Mouse (Mus musculus) liver, embryonic 13.5 days (tissue): ENCODE data around the gene Lyst. TPM values are rescaled to one million over a fixed set of nuclear protein-coding genes. Genes with fewer than 3 reads are reported as not detected.
"Not testable (repeated sequence)": the region's sequence is repeated elsewhere in the genome, so short reads cannot be mapped to it uniquely, and the experiment has no call there.

Experiments
- ATAC-seq: fragments of 200-750 bp; cut with Nextera tagmentation; 2 replicates; pipeline ENCODE4 v1.8.0; 2017; ENCODE audit warnings: low read depth, mild to moderate bottlenecking, moderate number of reproducible peaks, moderate library complexity
- DNase-seq: peaks from one replicate; pipeline ENCODE4 v3.0.0; 2022
- H3K27ac ChIP-seq: fragments of 300-500 bp; sonication (generic); 2 replicates; pipeline ENCODE4 v1.5.1; 2015; ENCODE audit warnings: moderate library complexity, mild to moderate bottlenecking, inconsistent platforms
- H3K27me3 ChIP-seq: fragments of 300-500 bp; sonication (generic); 2 replicates; pipeline ENCODE4 v1.6.1; 2015; ENCODE audit warnings: mild to moderate bottlenecking, inconsistent platforms
- H3K36me3 ChIP-seq: fragments of 300-500 bp; sonication (generic); 2 replicates; pipeline ENCODE4 v1.6.1; 2015; ENCODE audit warnings: mild to moderate bottlenecking, inconsistent platforms
- H3K4me1 ChIP-seq: fragments of 300-500 bp; sonication (generic); replicated peaks from 2 replicates; pipeline ENCODE4 v1.6.1; 2015; ENCODE audit warnings: inconsistent platforms
- H3K4me2 ChIP-seq: fragments of 300-500 bp; sonication (generic); 2 replicates; pipeline ENCODE4 v1.6.1; 2015; ENCODE audit warnings: inconsistent platforms, mild to moderate bottlenecking, moderate library complexity
- H3K4me3 ChIP-seq: fragments of 300-500 bp; sonication (generic); replicated peaks from 2 replicates; pipeline ENCODE4 v1.5.1; 2015; ENCODE audit warnings: mild to moderate bottlenecking, inconsistent platforms
- H3K9ac ChIP-seq: fragments of 300-500 bp; sonication (generic); 2 replicates; pipeline ENCODE4 v1.6.1; 2015; ENCODE audit warnings: mild to moderate bottlenecking, inconsistent platforms
- H3K9me3 ChIP-seq: fragments of 300-500 bp; sonication (generic); replicated peaks from 2 replicates; pipeline ENCODE4 v1.6.1; 2016; ENCODE audit warnings: inconsistent platforms
- WGBS: fragments of 180-500 bp; shearing (Covaris S2); methylation state at CpG from one replicate; pipeline ENCODE4 v1.1.7; 2015; ENCODE audit not compliant: insufficient replicate concordance; 5-methylcytosine and 5-hydroxymethylcytosine counted together
- polyA plus RNA-seq: library from polyadenylated mRNA; unstranded; fragments of >200 nt; fragmentation: Nextera tagmentation; extraction: Ambion mirVana; gene quantifications from 2 replicates; pipeline ENCODE4 v1.2.1, GENCODE M21; 2015

Lyst gene
- polyA plus RNA-seq, 1 experiment from 2014 or later: 1.4 TPM

DNA sequence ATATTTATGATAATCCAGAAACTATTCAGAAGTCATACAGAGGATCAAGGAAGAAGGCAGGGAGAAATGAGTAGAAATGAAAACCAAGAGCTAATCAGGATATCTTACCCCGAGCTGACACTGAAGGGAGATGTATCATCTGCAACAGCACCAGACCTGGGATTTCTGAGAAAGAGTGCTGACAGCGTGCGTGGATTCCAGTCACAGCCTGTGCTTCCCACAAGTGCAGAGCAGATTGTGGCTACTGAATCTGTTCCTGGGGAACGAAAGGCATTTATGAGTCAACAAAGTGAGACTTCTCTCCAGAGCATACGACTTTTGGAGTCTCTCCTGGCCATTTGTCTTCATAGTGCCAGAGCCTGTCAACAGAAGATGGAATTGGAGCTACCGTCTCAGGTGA is 47.8 kb downstream of the Lyst start:
- ATAC-seq (no peak), DNase-seq (no peak)
- WGBS: 68% methylated on average over 6 of the region's 6 CpGs
- H3K27me3 ChIP-seq: no peaks in the 10 kb centered on the region
- H3K9me3 ChIP-seq: no peaks in the 10 kb centered on the region
- H3K4me2 ChIP-seq: no peak overlapping the region
- H3K27ac ChIP-seq: no peak overlapping the region
- H3K4me1 ChIP-seq: no peaks in the 10 kb centered on the region
- H3K36me3 ChIP-seq: peaks cover 11% of the 10 kb centered on the region; the same call in 1 of the 2 replicates
- H3K9ac ChIP-seq: no peak overlapping the region
- H3K4me3 ChIP-seq: no peak overlapping the region

DNA sequence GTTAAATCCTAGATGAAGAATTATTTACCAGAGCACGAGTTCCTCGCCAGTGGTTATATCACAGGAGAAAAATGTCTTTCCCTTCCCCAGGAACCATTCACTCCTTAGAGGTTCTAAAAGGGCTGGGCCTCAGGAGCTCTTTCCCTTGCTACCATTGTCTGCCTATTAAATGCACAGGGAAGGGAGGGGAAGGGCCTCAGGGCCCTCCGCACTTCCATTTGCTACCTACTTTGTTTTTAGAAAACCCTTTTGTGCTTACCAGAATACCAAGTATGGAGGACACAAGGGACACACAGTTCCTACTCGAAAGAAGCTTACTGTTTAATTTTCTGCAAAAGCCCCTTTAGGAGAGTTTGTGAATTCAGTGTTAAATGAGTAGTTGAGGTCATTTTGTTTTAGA is 48.5 kb downstream of the Lyst start:
- no peak for ATAC-seq
- DNase-seq: no peak
- 77% methylated on average over 4 of the region's 4 CpGs for WGBS
- peaks cover 11% of the 10 kb centered on the region; the same call in 1 of the 2 replicates for H3K36me3 ChIP-seq
- H3K27ac ChIP-seq: no peak overlapping the region
- H3K9me3 ChIP-seq: no peaks in the 10 kb centered on the region
- H3K9ac ChIP-seq: no peak overlapping the region
- H3K4me1 ChIP-seq: no peaks in the 10 kb centered on the region
- no peak overlapping the region for H3K4me3 ChIP-seq
- H3K27me3 ChIP-seq: no peaks in the 10 kb centered on the region
- no peak overlapping the region for H3K4me2 ChIP-seq

DNA sequence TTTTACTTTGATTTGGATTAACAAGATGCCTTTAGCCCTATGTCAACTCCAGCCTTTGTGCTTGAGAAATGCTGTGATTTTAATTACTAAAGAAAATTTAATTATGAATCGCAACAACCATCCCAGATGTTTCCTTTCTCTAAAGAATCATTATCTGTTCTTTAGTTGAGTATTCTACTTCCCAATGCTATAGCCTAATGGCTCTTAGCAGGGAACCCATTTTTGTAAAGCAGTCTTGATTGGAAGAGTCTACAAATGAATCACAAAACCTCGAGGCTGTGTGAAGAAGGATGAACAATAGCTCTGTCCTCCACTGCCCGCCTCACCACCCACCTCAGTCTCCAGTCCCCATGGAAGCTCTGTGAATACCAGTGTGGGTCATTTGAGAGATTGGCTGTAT is 57.1 kb downstream of the Lyst start:
- H3K4me3 ChIP-seq: no peak overlapping the region
- DNase-seq (no peak), ATAC-seq (no peak)
- H3K36me3 ChIP-seq: peaks cover 4% of the 10 kb centered on the region
- H3K4me1 ChIP-seq: no peaks in the 10 kb centered on the region
- H3K4me2 ChIP-seq: no peak overlapping the region
- 67% methylated on average over 3 of the region's 3 CpGs for WGBS
- no peaks in the 10 kb centered on the region for H3K9me3 ChIP-seq
- no peak overlapping the region for H3K27ac ChIP-seq
- H3K27me3 ChIP-seq: no peaks in the 10 kb centered on the region
- H3K9ac ChIP-seq: no peak overlapping the region

DNA sequence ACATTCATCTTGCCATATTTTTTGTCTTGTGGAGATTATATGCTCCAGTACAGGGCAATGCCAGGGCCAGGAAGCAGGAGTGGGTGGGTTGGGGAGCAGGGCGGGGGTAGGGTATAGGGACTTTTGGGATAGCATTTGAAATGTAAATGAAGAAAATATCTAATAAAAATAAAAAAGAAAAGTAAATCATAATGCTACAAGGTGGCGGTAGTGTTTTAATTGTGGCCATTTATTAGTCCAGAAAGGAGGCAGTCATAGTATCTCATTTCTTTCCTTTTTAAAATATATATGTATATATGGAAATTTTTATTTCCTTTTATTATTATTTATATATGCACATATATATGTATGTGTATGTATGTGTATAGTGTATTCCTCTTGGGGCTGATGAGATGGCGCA is 65.3 kb downstream of the Lyst start:
- Histone ChIP-seq H3K9ac (no peak overlapping the region), H3K27ac (no peak overlapping the region), H3K4me2 (no peak overlapping the region), H3K36me3 (peaks cover 10% of the 10 kb centered on the region), H3K9me3 (no peaks in the 10 kb centered on the region), H3K27me3 (no peaks in the 10 kb centered on the region), H3K4me3 (no peak overlapping the region), H3K4me1 (no peaks in the 10 kb centered on the region)
- no peak for DNase-seq
- ATAC-seq: no peak
- 81% methylated on average over 3 of the region's 3 CpGs for WGBS

DNA sequence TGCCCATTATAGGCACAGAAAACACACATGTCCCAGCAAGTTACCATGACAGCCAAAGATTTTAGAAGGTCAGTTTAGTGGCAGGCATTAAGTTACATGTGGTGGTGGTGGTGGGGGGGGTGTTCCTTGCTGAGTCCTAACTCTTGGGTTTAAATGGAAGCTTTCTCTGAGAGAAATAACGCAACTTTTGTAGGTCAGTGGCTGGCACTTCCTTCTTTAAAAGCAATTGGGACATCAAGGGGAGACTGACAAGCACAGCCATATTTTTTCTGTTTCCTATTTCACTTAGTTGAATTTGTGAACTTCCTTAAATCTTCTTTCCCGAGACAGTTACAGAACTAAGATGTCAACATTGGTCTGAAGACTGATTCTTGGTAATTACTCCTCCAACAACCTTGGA is 75.9 kb downstream of the Lyst start:
- not testable (repeated sequence) for DNase-seq, H3K4me2 ChIP-seq, H3K36me3 ChIP-seq, H3K9me3 ChIP-seq, H3K4me3 ChIP-seq, H3K4me1 ChIP-seq, H3K27me3 ChIP-seq, H3K9ac ChIP-seq, ATAC-seq, H3K27ac ChIP-seq
- 39% methylated on average over 2 of the region's 2 CpGs for WGBS

DNA sequence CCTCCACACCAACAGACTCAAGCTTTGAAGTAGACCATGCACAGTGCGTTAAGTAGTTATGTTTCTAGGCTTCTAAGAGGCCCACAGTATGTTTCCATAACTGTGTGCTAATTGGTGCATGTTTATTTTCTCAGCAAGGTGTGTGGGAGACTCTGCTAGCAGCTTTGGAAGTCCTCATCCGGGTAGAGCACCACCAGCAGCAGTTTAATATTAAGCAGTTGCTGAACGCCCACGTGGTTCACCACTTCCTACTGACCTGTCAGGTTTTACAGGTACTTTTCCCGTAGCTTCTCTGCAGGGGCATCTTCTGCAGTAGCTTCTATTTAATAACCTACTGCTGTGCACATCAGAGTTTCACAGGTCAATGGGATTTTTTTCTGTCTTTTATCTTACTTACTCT is 80.5 kb downstream of the Lyst start:
- H3K4me2 ChIP-seq: no peak overlapping the region
- H3K27me3 ChIP-seq: no peaks in the 10 kb centered on the region
- peaks cover 8% of the 10 kb centered on the region for H3K36me3 ChIP-seq
- no peaks in the 10 kb centered on the region for H3K9me3 ChIP-seq
- H3K9ac ChIP-seq: no peak overlapping the region
- no peak for ATAC-seq
- no peak for DNase-seq
- 54% methylated on average over 5 of the region's 5 CpGs for WGBS
- no peak overlapping the region for H3K4me3 ChIP-seq
- no peaks in the 10 kb centered on the region; the same call in 1 of the 2 replicates for H3K4me1 ChIP-seq
- H3K27ac ChIP-seq: no peak overlapping the region

DNA sequence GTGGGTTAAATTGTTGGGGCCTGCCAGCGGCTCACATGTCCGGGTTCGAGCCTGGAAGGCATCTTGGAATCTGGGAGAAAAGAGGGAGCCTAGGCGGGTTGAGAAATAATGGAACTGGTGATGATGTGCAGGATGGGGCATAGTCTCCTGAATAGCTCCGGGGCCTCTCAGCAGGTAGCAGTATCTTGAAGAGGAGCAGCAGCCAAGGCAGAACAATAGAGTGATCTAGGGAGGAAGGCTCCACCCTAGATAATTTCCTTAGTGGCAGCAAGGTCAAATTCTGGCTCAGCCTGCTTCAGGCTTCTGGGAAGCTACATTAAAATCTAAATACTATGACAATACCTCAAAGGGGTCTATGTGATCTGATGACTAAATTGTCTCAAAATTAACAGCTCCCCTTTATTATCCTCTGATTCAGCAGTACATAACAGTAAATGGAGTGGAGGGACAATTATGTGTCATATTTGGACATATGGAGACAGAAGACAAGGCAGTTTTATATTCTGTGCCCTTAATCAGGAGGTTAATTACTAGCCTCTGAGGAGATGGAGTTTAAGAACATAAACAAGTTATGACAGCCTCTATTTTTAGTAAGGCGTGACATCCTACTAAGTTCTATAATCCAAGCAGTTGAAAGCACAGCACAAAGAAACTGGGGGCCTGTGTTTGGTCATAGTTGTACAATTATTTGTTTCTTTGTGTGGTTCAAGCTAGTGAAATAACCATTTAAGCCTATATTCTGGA is 81.6 kb downstream of the Lyst start:
- 67% methylated on average over 6 of the region's 6 CpGs for WGBS
- H3K9me3 ChIP-seq: no peaks in the 10 kb centered on the region
- no peak for ATAC-seq
- H3K9ac ChIP-seq: no peak overlapping the region
- no peak overlapping the region for H3K4me3 ChIP-seq
- no peak for DNase-seq
- H3K27me3 ChIP-seq: no peaks in the 10 kb centered on the region
- no peaks in the 10 kb centered on the region; the same call in 1 of the 2 replicates for H3K4me1 ChIP-seq
- H3K4me2 ChIP-seq: no peak overlapping the region
- peaks cover 8% of the 10 kb centered on the region for H3K36me3 ChIP-seq
- H3K27ac ChIP-seq: no peak overlapping the region

DNA sequence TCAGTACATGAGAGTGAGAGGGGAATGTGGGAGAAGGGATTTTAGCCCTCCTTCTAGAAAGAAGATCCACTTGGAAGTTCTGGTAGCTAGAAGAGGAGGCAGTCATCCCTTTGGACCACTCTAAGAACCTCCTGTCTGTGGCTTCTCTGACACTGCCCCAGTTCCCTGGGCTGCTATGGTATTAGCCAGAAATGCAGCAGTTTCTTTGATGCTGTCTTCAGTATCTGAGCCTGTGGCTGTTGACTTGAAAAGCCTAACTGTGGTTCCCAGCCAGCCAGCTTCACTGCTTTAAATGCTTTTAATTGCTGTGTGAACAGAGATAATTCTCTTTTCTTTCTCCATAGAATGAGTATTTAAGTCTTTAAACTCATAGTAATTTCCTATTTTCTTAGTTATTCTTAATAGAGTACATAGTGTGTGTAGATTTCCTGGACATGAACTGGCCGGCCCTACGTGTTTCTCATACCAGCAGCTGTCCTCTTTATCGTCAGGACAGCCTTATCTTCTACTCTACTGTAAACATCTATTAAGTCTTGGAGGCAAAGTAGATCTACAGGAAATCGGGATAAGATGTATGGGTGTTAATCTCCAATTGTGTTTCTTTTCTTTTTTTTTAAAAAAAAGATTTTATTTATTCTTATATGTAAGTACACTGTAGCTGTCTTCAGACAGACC is 84.6 kb downstream of the Lyst start:
- WGBS: 74% methylated on average over 4 of the region's 4 CpGs
- no peak overlapping the region for H3K4me2 ChIP-seq
- H3K27ac ChIP-seq: no peak overlapping the region
- DNase-seq (no peak), ATAC-seq (no peak)
- H3K27me3 ChIP-seq: no peaks in the 10 kb centered on the region
- H3K4me3 ChIP-seq: no peak overlapping the region
- peaks cover 13% of the 10 kb centered on the region for H3K36me3 ChIP-seq
- no peaks in the 10 kb centered on the region; the same call in 1 of the 2 replicates for H3K4me1 ChIP-seq
- no peak overlapping the region for H3K9ac ChIP-seq
- no peaks in the 10 kb centered on the region for H3K9me3 ChIP-seq

DNA sequence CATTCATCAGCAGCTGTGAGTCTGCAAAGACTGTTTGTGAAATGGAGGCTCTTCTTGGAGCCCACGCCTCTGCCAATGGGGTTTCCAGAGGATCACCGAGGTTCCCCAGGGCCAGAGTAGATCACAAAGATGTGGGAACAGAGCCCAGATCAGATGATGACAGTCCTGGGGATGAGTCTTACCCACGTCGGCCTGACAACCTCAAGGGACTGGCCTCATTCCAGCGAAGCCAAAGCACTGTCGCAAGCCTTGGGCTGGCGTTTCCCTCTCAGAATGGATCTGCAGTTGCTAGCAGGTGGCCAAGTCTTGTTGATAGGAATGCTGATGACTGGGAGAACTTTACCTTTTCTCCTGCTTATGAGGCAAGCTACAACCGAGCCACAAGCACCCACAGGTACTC is 87.7 kb downstream of the Lyst start:
- H3K4me2 ChIP-seq: no peak overlapping the region
- no peak overlapping the region for H3K9ac ChIP-seq
- DNase-seq (no peak), ATAC-seq (no peak)
- no peaks in the 10 kb centered on the region for H3K9me3 ChIP-seq
- WGBS: 77% methylated on average over 8 of the region's 8 CpGs
- no peak overlapping the region for H3K27ac ChIP-seq
- H3K4me1 ChIP-seq: no peaks in the 10 kb centered on the region
- H3K27me3 ChIP-seq: no peaks in the 10 kb centered on the region
- H3K4me3 ChIP-seq: no peak overlapping the region
- peaks cover 8% of the 10 kb centered on the region for H3K36me3 ChIP-seq

DNA sequence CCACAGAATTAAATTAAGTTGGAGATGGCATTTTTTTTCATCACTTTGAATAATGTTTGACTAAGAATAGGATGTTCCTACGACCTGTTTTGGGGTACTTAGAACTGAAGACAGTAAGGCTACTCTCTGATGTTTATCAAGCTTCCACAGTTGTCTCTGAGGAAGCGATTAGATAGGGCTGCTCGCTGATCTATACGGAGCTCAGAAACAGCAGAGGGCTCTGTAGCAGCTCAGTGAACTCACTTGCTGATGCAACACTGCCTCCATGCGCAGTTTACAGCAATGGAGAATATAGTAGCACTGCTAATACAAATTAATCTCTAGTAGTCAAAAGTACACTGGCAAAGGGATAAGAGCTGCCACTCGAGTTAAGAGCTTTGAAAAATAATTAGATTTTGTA is 91.4 kb downstream of the Lyst start:
- H3K27me3 ChIP-seq: no peaks in the 10 kb centered on the region
- ATAC-seq: no peak
- 42% methylated on average over 6 of the region's 6 CpGs for WGBS
- H3K27ac ChIP-seq: no peak overlapping the region
- H3K9ac ChIP-seq: no peak overlapping the region
- no peaks in the 10 kb centered on the region for H3K9me3 ChIP-seq
- H3K4me2 ChIP-seq: no peak overlapping the region
- no peak overlapping the region for H3K4me3 ChIP-seq
- no peaks in the 10 kb centered on the region for H3K4me1 ChIP-seq
- H3K36me3 ChIP-seq: peaks cover 5% of the 10 kb centered on the region
- DNase-seq: no peak

DNA sequence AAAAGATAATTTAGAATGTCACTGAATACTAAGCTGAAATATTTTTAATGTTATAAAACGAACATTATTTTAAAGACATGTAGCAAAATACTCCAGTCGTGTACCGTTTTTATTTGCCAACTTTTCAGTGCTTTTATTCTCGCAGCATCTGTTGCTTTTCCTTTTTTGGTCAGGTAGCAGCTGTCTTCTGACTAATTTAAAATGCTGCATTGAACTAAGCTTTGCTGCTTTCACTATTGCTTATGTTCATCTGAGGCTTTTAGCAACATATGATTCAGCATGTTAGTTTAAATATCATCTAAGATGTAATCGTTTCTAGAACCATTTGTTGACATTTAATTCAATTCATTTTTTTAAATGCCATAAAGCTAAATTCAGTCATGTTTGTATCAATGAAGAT is 113.3 kb downstream of the Lyst start:
- Histone ChIP-seq H3K9ac (no peak overlapping the region), H3K36me3 (peaks cover 15% of the 10 kb centered on the region), H3K4me2 (no peak overlapping the region), H3K9me3 (no peaks in the 10 kb centered on the region), H3K4me1 (no peaks in the 10 kb centered on the region), H3K27ac (no peak overlapping the region), H3K27me3 (no peaks in the 10 kb centered on the region), H3K4me3 (no peak overlapping the region)
- WGBS: 66% methylated on average over 5 of the region's 5 CpGs
- no peak for ATAC-seq
- no peak for DNase-seq

DNA sequence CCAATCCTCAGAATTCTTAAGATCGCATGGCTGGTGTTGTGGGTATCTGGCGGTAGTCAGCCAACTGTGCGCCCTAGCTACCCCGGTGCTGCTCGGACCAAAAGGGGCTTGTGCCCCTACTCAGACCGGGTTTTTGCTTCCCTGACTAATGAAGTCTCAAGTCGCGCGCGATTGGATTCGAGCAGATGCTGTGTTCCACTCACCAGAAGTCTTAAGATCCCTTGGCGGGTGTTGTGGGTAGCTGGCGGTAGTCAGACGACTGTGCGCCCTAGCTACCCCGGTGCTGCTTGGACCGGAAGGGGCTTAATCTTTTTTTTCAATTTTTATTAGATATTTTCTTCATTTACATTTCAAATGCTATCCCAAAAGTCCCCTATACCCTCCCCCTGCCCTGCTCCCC is 131.2 kb downstream of the Lyst start:
- not testable (repeated sequence) for H3K4me2 ChIP-seq, ATAC-seq, H3K9ac ChIP-seq, H3K4me3 ChIP-seq, DNase-seq, H3K9me3 ChIP-seq, H3K27me3 ChIP-seq, H3K36me3 ChIP-seq, H3K27ac ChIP-seq
- 83% methylated on average over 17 of the region's 17 CpGs for WGBS
- H3K4me1 ChIP-seq: peaks cover 10% of the 10 kb centered on the region
